Mouse (Mus musculus): Measurements from ENCODE around the gene Eif4a2. TPM values are rescaled to one million over a fixed set of nuclear protein-coding genes. Genes with fewer than 3 reads are reported as not detected.
A peak's percentile ranks its signal among the peaks of the same experiment; 100 is the strongest.

Eif4a2 gene
- polyA plus RNA-seq, 2 experiments = 260 to 683 TPM

GRCm38 (mm10) chr16:23151423-23151822 is 44.2 kb downstream of the Eif4a2 start:
- no peak overlapping the region for H3K4me3 ChIP-seq (replicated peaks; ENCODE audit: low read length)
- ATAC-seq (ENCODE audit: low FRiP score, low read depth) (no peak), DNase-seq (ENCODE audit: low spot score) (peak; percentile 61)
- H3K27ac ChIP-seq (replicated peaks; ENCODE audit: low read depth, low read length) = no peak overlapping the region
- TF ChIP-seq POLR2A (IDR thresholded peaks at IDR 0.05; ENCODE audit: borderline replicate concordance, extremely low read depth, insufficient read depth, insufficient read length) = no peak
- WGBS = 23% methylated on average over 2 of the region's 2 CpGs
- no peaks in the 10 kb centered on the region for H3K27me3 ChIP-seq (ENCODE audit: control insufficient read depth, insufficient read depth, low read length)
- no peaks in the 10 kb centered on the region for H3K9me3 ChIP-seq (ENCODE audit: control insufficient read depth, low read length)
- no peaks in the 10 kb centered on the region for H3K4me1 ChIP-seq (ENCODE audit: control insufficient read depth, insufficient read depth, low read length)
- no peak overlapping the region for H3K4me2 ChIP-seq (replicated peaks; ENCODE audit: low read depth, low read length, severe bottlenecking)
- no peak overlapping the region for H3K9ac ChIP-seq (ENCODE audit: low read depth, low read length, severe bottlenecking)
- no peaks in the 10 kb centered on the region for H3K36me3 ChIP-seq (ENCODE audit: control insufficient read depth, insufficient read depth, low read length)

GRCm38 (mm10) chr16:23154261-23154660 is 47.0 kb downstream of the Eif4a2 start:
- ATAC-seq (ENCODE audit: low FRiP score, low read depth) (no peak), DNase-seq (ENCODE audit: low spot score) (no peak)
- Histone ChIP-seq H3K4me1 (ENCODE audit: control insufficient read depth, insufficient read depth, low read length) (no peaks in the 10 kb centered on the region), H3K9me3 (ENCODE audit: control insufficient read depth, low read length) (no peaks in the 10 kb centered on the region), H3K27ac (replicated peaks; ENCODE audit: low read depth, low read length) (no peak overlapping the region), H3K9ac (ENCODE audit: low read depth, low read length, severe bottlenecking) (no peak overlapping the region), H3K36me3 (ENCODE audit: control insufficient read depth, insufficient read depth, low read length) (no peaks in the 10 kb centered on the region), H3K4me2 (replicated peaks; ENCODE audit: low read depth, low read length, severe bottlenecking) (no peak overlapping the region), H3K27me3 (ENCODE audit: control insufficient read depth, insufficient read depth, low read length) (no peaks in the 10 kb centered on the region), H3K4me3 (replicated peaks; ENCODE audit: low read length) (no peak overlapping the region)
- WGBS = 60% methylated on average over 5 of the region's 5 CpGs
- no peak for TF ChIP-seq POLR2A (IDR thresholded peaks at IDR 0.05; ENCODE audit: borderline replicate concordance, extremely low read depth, insufficient read depth, insufficient read length)

DNA sequence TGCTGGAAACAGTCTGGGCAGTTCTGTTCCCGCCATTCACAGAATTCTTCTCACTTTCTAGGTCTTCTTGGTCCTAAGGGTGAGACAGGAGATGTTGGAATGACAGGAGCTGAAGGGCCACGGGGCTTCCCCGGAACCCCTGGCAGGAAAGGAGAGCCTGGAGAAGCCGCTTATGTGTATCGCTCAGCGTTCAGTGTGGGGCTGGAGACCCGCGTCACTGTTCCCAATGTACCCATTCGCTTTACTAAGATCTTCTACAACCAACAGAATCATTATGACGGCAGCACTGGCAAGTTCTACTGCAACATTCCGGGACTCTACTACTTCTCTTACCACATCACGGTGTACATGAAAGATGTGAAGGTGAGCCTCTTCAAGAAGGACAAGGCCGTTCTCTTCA is 49.8 kb downstream of the Eif4a2 start:
- WGBS = 98% methylated on average over 13 of the region's 13 CpGs
- H3K9ac ChIP-seq (ENCODE audit: low read depth, low read length, severe bottlenecking) = no peak overlapping the region
- H3K4me2 ChIP-seq (replicated peaks; ENCODE audit: low read depth, low read length, severe bottlenecking) = no peak overlapping the region
- no peaks in the 10 kb centered on the region for H3K27me3 ChIP-seq (ENCODE audit: control insufficient read depth, insufficient read depth, low read length)
- no peaks in the 10 kb centered on the region for H3K4me1 ChIP-seq (ENCODE audit: control insufficient read depth, insufficient read depth, low read length)
- no peak for TF ChIP-seq POLR2A (IDR thresholded peaks at IDR 0.05; ENCODE audit: borderline replicate concordance, extremely low read depth, insufficient read depth, insufficient read length)
- H3K36me3 ChIP-seq (ENCODE audit: control insufficient read depth, insufficient read depth, low read length) = no peaks in the 10 kb centered on the region
- DNase-seq (ENCODE audit: low spot score) = no peak
- H3K9me3 ChIP-seq (ENCODE audit: control insufficient read depth, low read length) = no peaks in the 10 kb centered on the region
- H3K4me3 ChIP-seq (replicated peaks; ENCODE audit: low read length) = no peak overlapping the region
- no peak overlapping the region for H3K27ac ChIP-seq (replicated peaks; ENCODE audit: low read depth, low read length)
- no peak for ATAC-seq (ENCODE audit: low FRiP score, low read depth)

- Histone ChIP-seq H3K9me3 (ENCODE audit: control insufficient read depth, low read length) (no peaks in the 10 kb centered on the region), H3K4me2 (replicated peaks; ENCODE audit: low read depth, low read length, severe bottlenecking) (no peak overlapping the region), H3K4me1 (ENCODE audit: control insufficient read depth, insufficient read depth, low read length) (no peaks in the 10 kb centered on the region), H3K9ac (ENCODE audit: low read depth, low read length, severe bottlenecking) (no peak overlapping the region), H3K27me3 (ENCODE audit: control insufficient read depth, insufficient read depth, low read length) (no peaks in the 10 kb centered on the region), H3K4me3 (replicated peaks; ENCODE audit: low read length) (no peak overlapping the region), H3K27ac (replicated peaks; ENCODE audit: low read depth, low read length) (no peak overlapping the region), H3K36me3 (ENCODE audit: control insufficient read depth, insufficient read depth, low read length) (no peaks in the 10 kb centered on the region)
- no peak for TF ChIP-seq POLR2A (IDR thresholded peaks at IDR 0.05; ENCODE audit: borderline replicate concordance, extremely low read depth, insufficient read depth, insufficient read length)
- DNase-seq (ENCODE audit: low spot score) = no peak
- WGBS = 92% methylated on average over 7 of the region's 7 CpGs
- ATAC-seq (ENCODE audit: low FRiP score, low read depth) = no peak
Observed at GRCm38 (mm10) chr16:23158292-23158691, 51.0 kb downstream of the Eif4a2 start.

DNA sequence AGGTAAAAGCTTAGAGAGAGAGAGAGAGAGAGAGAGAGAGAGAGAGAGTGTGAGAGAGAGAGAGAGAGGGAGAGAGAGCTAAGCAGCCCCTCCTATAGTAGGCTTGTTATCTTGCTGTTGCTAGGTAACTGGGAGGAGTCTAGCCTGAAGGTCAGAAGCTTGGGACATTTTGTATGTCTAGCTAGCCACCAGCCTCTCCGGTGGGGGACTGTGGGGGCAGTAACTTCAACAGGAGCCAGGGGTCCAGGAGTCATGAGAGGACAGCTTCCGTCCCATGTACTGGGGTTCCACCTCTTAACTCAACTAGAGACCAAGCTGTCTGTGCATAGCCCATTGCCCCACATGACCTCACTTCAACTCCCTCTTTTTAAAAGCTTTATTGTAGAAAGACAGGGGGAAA is 51.7 kb downstream of the Eif4a2 start:
- Histone ChIP-seq H3K9ac (ENCODE audit: low read depth, low read length, severe bottlenecking) (no peak overlapping the region), H3K4me2 (replicated peaks; ENCODE audit: low read depth, low read length, severe bottlenecking) (no peak overlapping the region), H3K4me3 (replicated peaks; ENCODE audit: low read length) (no peak overlapping the region), H3K36me3 (ENCODE audit: control insufficient read depth, insufficient read depth, low read length) (no peaks in the 10 kb centered on the region), H3K27ac (replicated peaks; ENCODE audit: low read depth, low read length) (no peak overlapping the region), H3K4me1 (ENCODE audit: control insufficient read depth, insufficient read depth, low read length) (no peaks in the 10 kb centered on the region), H3K9me3 (ENCODE audit: control insufficient read depth, low read length) (no peaks in the 10 kb centered on the region), H3K27me3 (ENCODE audit: control insufficient read depth, insufficient read depth, low read length) (no peaks in the 10 kb centered on the region)
- DNase-seq (ENCODE audit: low spot score) (no peak), ATAC-seq (ENCODE audit: low FRiP score, low read depth) (no peak)
- 64% methylated on average over 2 of the region's 2 CpGs for WGBS
- no peak for TF ChIP-seq POLR2A (IDR thresholded peaks at IDR 0.05; ENCODE audit: borderline replicate concordance, extremely low read depth, insufficient read depth, insufficient read length)

DNA sequence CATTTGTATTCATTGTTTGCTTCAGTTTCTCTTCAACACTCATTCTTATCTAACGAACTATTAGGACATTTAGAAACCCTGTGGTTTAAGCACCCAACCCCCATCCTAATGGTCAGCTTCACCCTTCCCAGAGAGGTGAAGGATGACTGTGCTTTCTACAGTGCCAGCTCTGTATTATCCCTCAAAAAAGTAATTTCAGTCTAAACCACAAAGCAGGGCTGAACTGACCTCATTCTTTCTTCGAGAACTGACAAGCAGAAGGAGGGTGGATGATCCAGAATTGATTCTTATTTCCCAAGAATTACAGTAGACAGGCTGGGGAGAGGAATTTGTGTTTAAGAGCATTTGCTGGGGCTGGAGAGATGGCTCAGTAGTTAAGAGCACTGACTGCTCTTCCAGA is 52.5 kb downstream of the Eif4a2 start:
- Histone ChIP-seq H3K27ac (replicated peaks; ENCODE audit: low read depth, low read length) (no peak overlapping the region), H3K27me3 (ENCODE audit: control insufficient read depth, insufficient read depth, low read length) (no peaks in the 10 kb centered on the region), H3K4me2 (replicated peaks; ENCODE audit: low read depth, low read length, severe bottlenecking) (no peak overlapping the region), H3K4me1 (ENCODE audit: control insufficient read depth, insufficient read depth, low read length) (no peaks in the 10 kb centered on the region), H3K9ac (ENCODE audit: low read depth, low read length, severe bottlenecking) (no peak overlapping the region), H3K4me3 (replicated peaks; ENCODE audit: low read length) (no peak overlapping the region), H3K9me3 (ENCODE audit: control insufficient read depth, low read length) (no peaks in the 10 kb centered on the region), H3K36me3 (ENCODE audit: control insufficient read depth, insufficient read depth, low read length) (no peaks in the 10 kb centered on the region)
- no peak for DNase-seq (ENCODE audit: low spot score)
- ATAC-seq (ENCODE audit: low FRiP score, low read depth) = no peak
- 69% methylated on average over 2 of the region's 2 CpGs for WGBS
- TF ChIP-seq POLR2A (IDR thresholded peaks at IDR 0.05; ENCODE audit: borderline replicate concordance, extremely low read depth, insufficient read depth, insufficient read length) = no peak
